Mouse (Mus musculus): ENCODE measurements at regions not wholly inside any gene's neighbourhood (a gene's known extent, or its start where the extent isn't known, plus 50 kb on each side); places are given as distances from the start of the nearest gene placed in this dataset.

DNA sequence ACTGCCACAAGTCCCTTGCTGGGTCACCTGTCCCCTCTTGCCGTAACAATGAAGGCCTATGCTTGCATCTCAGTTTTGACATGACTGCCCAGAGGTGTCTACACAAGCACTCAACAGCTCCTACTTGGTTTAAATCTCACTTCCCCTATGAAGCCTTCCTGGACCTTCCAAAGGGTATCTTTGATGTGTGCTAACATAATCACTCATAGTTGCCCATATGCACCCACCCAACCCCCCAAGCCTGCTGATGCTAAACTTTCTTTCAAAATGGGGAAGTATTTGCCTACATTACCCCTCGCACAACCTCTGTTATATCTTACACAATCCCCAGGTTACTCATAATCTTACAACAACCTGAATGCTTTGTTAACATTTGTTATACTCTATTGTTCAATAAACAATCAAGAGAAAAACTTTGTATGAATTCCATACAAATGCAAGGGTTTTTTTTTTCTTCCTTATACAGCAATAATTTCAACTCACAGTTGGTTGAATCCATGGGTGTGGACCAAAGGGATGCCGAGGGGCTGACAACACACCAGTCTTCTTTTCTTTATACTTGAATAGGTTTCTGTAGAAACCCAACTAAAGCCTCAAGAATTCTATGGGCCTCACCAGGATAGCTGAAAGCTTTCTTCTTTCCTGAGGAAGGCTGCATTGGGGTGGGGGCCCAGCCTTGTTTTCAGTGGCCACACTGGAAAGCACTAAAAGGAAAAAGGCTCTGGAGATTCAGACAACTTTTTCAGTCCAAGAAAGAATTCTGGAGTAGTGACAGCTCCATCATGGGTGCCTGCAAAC lies 157.5 kb upstream of the Jun start:
- in situ Hi-C loops (cut with MboI; ENCODE audit: unreplicated experiment in 2 of 2) = no loop called here

DNA sequence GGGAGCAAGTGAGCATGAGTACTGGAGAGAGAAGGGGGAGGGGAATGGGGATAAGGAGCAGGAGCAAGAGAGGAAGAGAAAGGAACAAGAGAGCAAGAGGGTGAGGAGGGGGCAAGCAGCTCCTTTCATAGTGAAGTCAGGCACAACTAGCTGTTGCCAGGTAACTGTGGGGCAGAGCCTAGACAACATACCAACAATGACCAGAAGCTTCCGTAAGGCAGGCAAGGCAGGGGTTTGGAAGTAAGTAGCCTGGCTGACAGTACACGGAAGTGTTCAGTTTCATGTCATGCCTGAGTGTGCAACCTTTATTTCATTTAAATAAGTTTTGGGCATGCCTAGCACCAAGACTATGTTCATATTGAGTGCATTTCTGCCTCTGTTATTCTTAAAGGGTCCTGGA lies 160.5 kb upstream of the Jun start:
- in situ Hi-C loops (cut with MboI; ENCODE audit: unreplicated experiment in 2 of 2) = no loop called here

DNA sequence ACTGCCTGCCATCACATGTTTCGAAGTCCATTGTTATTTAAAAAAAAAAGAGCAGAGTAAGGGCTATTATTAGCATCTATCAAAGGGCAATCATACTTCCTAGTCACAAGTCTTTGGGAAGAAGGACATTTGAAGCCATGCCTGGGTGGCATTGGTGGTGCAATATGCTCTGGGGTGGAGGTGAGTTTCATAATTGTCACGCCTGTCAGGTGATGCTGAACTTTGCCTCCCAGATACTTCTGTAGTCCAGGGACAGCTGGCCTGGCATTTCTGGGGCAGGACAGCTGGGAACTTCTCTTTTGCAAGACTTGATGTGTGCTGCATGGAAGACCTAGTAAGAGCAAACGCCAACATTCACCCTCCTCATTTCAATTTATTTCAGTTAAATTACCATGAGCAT lies 161.0 kb upstream of the Jun start:
- in situ Hi-C loops (cut with MboI; ENCODE audit: unreplicated experiment in 2 of 2) = no loop called here

DNA sequence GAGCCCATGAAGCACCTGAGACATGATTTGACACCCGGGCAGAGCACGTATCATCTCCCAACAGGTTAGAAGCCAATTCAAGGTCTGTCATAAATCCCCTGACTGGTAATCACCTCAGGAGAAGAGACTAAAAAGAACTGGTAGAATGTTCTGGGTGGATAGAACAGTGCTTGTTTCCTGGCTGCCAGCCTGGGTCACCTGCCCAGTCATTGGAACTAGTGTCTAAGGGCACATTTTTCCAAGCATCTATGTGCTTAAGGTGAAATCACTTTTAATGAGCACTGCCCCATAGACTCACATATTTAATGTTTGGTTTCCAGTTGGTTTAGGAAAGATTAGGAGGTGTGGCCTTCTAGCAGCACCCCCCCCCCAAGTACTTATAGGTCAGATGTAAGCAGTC lies 162.0 kb upstream of the Jun start:
- in situ Hi-C loops (cut with MboI; ENCODE audit: unreplicated experiment in 2 of 2) = no loop called here

DNA sequence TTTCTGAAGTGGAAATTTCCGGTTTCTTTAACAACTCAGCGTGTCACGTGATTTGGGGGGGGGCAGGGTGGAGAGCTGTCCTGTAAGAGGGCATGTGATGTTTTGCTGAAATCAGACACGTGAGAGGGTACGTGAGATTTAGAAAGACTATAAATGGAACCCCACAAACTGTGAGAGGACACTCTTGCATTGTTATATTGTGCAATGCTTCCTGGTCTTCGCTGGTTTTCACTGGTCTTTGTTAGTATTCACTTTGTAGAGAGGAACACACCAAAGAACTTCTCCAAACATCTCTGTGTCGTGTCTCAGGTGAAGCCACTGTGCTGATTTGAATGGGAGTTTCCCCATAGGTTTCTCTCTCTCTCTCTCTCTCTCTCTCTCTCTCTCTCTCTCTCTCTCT lies 163.2 kb upstream of the Jun start:
- in situ Hi-C loops (cut with MboI; ENCODE audit: unreplicated experiment in 2 of 2) = no loop called here

DNA sequence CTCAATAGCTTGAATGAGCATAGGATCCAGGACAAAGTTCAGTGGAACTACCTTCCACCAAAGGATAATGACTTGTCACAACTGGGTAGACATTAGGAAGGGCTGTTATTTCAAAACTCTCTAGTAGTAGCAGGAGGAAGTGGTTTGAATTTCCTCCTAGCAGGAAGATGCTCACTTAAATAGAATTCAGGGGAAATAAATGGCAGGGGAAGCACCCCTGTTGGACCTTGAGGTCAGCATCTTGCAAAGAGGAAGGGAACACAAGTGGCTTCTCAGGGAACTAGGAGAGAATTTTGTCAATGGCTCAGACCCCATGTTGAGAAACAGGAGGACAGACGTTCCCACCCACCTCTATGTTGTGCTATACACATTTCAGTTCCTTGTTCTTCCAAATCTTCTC lies 178.4 kb upstream of the Jun start:
- in situ Hi-C loops (cut with MboI; ENCODE audit: unreplicated experiment in 2 of 2) = no loop called here

DNA sequence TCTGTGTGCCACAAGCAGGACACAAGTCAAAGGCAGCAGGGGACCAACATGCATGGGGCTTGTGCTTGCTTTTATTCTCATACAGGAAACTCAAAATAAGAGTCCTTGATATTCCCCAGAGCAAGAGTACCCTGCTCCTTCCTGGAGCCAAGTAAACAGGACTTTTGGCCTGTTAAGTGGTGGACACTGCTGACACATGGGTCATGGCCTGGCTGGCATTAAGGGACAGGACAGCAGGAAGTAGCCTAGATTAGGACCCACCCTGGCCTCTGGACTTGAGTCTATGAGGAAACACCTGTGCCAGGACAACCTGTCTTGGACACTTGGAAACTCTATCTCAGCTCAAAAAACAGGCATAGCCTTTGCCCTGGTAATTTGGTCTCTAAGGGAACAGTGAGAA lies 181.0 kb upstream of the Jun start:
- in situ Hi-C loops (cut with MboI; ENCODE audit: unreplicated experiment in 2 of 2) = no loop called here

DNA sequence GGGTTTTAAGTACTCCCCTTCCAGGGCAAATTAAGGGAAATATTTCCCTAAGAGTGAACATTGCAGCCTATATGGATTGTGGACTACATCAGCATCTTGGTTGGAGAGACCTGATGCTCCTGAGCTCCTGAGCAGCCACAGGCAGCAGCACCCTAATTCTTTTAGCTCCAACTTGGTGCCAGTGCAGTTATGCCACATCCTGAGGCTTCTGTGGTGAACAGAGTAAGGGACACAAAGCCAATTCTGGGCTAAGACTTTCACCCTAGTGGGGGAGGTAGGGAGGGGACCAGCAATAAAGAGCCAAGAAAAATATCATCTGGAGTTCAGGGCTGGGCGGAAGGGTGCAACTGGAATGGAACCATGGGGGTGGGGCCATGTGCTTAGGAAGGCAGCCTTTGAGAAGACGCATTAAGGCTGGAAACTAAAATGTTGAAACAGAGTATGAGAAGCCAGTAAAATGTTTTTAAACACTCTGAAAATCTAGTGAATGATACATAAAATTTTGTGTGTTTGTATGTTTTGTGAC lies 182.1 kb upstream of the Jun start:
- in situ Hi-C loops (cut with MboI; ENCODE audit: unreplicated experiment in 2 of 2) = no loop called here

DNA sequence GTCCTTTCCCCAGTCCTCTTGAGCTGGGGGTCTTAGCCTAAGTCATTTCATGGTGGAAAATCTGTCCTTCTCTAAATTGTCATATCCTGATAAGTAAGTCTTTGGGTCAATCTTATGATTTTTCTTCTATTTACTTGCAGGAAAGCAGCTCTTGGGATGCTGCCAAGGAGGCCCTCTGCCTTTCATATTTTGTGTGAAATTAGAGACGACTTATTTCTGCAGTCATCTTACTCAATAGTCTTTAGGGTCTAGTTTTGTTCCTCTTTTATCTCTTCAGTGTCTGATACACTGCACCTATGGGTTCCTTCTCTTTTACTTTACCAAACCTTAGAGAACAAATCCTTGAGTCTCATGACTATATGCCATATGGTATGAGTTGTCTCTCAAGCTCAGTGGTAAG lies 196.0 kb upstream of the Jun start:
- in situ Hi-C loops (cut with MboI; ENCODE audit: unreplicated experiment in 2 of 2) = no loop called here

DNA sequence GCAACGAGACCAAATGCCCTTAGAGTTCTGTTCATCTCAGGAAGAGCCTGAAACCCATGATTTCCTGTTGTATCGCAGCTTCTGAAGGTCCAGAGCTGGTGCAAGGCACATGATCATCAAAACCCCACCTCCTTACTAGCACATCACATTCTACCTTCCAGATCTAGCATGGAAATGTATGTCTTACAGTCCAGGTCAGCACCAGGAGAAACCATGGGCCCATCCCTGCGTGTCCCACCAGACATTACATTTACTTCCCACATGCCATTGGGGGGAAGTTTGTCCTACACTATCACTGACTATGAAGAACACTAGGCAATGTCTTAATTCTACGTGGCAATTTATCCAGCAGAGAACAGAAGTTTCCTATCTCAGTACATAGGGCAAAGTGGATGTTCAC lies 197.0 kb upstream of the Jun start:
- in situ Hi-C loops (cut with MboI; ENCODE audit: unreplicated experiment in 2 of 2) = no loop called here

DNA sequence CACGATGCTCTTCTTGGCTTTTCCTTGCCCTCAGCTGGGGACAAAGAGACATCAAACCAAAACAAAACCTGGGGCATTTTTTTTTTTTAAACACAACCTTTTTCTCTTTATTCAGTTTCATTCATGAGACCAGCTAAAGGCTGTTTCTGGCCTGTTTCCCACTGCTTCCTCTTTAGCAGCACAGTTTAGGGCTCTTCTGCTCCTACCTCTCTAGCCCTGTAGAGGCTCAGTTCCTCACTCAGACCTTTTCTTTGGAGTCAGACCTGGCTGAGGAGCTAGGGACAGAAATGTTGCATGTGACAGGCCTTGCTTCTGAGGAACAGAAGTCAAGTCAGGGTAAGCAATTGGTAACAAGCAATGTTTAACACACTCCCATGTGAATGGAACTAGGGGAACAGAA lies 198.1 kb upstream of the Jun start:
- in situ Hi-C loops (cut with MboI; ENCODE audit: unreplicated experiment in 2 of 2) = no loop called here

DNA sequence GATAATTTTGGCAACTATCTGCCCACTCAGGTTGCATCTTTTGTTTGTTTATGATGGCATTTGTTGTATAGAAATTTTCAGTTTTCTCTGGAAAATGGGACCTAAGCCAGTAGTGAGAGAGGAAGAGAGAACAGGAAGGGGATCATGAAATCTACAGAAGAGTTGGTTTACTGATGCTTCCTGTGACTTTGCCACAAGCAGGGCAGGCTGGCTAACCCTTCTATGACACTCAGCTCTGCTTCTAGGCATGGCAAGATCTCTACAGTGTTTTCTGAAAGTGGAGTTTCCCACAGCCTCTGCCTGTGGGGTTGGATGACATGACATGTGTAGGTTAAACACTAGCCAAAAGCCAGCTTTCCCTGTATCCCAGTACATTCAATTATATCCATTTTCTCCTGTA lies 217.7 kb upstream of the Jun start:
- in situ Hi-C loops (cut with MboI; ENCODE audit: unreplicated experiment in 2 of 2) = no loop called here

DNA sequence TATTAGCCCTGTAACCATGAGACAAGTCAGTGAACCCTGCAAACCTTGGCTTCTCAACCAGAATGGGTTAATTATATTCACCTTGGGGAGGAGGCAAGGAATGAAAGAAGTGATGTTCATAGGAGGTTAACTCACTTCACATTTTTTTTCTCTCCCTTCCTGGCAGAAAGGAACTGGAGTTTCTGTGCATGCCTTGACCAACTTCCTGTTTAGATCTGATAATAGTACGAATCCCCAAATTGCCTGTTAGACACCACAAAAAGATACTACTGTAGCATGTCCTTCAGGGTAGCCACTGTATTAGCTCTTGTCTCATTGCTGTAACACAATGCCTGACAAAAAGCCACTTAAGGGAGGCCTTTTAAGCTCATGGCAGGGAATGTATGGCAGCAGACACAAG lies 218.4 kb upstream of the Jun start:
- in situ Hi-C loops (cut with MboI; ENCODE audit: unreplicated experiment in 2 of 2) = no loop called here

DNA sequence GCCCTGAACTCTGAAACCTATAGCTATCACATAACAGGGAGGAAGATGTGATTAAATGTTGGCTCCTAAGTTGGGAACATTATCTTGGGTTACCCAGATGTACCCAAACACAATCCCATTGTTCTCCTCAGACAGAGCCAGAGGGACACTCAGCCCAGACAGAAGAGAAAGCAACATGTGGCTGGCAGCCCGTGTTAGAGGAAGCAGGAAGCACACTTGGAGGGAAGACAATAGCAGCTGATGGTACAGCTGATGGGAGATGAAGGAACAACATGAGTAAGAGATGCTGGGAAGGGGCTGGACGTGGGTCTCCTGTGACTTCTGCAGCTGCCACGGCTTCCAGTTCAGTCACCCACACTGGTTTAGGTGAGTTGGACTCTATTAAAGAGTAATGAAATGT lies 224.2 kb upstream of the Jun start:
- in situ Hi-C loops (cut with MboI; ENCODE audit: unreplicated experiment in 2 of 2) = no loop called here

DNA sequence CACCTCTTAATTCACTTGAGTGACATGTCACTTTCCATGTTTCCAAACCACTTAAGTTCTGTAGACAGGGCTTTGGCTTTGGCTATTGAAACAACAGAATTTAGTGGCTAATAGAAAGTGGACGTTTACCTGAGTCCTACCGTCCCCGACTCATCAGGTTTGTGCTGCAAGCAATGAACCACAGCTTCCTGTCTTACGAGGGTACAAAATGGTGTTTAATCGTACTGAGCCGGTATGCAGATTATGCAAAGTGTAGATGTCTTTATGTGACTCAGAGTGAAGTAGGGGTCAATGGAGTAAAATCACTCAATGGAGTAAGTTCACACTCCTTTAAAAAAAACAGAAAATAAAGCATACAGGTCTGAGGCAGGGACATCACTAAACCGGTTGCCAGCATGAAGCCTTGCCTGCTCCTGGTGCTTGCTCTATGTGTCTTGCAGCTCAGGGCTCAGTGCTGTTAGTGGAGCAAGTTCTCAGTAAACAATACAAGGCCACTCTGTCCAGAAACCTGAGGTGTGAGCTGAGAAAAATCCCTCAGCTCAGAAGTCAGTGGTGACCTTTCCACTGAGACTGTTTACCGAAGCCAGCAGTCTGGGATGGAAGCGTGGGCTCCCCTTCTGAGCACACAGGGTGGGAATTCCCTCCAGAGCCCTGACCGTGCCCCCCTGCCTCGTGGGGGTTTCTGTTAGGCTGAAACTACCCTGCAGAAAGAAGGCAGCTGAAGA lies 226.1 kb upstream of the Jun start:
- in situ Hi-C loops (cut with MboI; ENCODE audit: unreplicated experiment in 2 of 2) = no loop called here

DNA sequence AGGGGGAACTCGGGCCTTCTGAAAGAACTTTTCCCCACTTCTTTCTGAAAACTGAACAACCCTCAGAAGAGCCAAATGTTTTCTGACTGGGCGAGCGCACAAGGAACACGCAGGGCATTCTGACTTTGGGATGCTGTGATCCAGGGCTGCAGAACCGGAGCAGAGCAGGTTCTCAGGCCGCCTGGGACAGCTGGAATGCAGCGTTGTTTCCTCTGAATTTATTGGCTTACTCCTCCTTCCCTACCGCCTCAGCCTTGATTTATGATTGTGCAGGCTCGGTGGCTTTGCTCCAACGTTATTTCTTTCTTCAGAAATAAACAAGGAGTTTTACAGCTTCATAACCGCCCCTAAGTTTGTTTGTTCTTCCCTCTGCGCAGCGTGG lies 226.7 kb upstream of the Jun start:
- in situ Hi-C loops (cut with MboI; ENCODE audit: unreplicated experiment in 2 of 2) = no loop called here

DNA sequence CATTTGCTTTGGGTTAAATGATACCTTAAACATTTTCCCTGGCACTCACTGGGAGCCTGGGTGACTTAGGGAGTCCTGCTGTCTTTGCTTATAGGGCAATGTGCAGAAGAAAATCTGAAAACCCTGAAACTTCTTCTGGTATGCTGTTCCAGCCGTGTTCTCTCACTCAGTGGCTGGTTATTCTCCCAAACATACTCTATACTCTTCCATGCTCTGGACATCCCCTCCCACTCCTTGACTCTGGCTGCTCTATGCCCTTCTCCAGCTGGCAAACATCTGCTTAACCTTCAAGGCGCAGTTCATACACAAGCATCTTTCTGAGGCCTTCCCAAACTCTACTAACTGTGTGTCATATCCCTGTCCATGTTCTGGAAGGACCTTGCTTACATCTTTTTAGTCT lies 227.2 kb upstream of the Jun start:
- in situ Hi-C loops (cut with MboI; ENCODE audit: unreplicated experiment in 2 of 2) = no loop called here

DNA sequence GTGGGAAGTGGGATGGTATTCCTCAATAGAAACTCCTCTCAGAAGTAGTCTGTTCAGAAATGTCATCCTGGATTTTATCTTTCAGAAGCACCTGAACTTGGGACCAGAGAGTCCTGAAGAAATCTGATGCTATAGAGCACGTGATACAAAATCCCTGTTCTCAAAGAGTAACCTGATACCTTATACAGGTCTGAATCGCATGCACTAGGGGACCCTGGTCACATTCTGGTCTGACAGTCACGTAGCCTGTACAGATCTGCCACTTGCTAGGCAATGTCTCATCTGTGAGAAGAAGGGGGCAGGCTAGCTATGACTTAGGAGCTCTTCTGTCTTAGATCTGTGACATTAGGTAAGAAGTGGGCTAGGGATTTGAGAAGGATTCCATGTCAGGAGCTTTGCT lies 230.1 kb upstream of the Jun start:
- in situ Hi-C loops (cut with MboI; ENCODE audit: unreplicated experiment in 2 of 2) = no loop called here

DNA sequence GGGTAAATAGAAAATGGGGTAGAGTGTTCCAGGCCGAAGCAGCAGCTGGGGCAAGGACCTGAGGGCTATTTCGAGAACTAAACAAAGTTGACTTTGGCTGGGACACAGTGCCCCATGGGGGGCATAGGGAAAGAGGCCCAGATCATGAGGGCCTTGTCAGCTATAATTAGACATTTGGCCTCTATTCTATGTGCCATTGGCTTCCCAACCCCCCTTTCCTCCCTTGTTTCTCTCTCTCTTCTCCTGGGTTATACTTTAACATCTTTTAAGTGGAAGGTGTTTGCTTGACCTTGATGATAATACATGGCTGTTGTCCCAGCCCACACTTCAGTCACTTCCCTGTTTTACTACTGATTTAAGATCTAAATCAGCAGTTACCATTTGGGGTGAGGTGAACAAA lies 231.8 kb upstream of the Jun start:
- in situ Hi-C loops (cut with MboI; ENCODE audit: unreplicated experiment in 2 of 2) = no loop called here

DNA sequence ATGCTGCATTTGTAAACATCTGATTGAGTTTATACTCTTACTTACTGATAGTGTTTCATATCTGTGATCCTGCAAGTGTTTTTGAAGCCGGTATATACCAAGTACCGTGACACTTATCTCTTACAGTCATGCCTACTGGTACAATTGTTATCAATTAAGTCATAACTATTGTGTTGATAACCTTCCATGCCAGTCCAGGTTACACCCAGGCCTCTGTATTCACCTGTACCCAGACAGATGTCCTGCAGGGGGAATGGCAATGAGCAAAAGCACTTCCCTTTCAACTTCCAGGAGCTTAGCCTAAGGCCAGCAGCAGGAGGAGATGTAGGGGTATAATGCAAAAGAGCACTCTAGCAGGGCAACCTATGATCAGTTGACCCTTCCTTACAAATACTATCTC lies 232.2 kb upstream of the Jun start:
- in situ Hi-C loops (cut with MboI; ENCODE audit: unreplicated experiment in 2 of 2) = no loop called here

DNA sequence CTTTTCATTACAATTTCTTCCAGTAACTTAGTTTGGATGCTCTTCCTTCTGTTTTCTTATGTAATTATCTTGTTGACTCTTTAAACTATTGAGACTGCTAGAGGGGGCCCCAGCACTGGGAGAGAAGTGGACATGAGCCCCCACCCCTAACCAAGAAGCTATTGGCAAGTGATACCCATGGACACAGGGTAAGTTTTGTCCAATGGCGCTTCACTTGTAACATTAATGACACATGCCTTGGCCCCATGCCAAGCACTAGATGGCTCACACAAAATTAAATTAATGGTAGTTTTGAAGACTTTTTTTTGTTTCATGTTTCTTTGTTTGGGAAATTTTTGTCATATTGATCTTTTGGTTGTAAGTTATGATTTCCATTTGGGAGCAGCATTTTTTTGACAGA lies 232.7 kb upstream of the Jun start:
- in situ Hi-C loops (cut with MboI; ENCODE audit: unreplicated experiment in 2 of 2) = no loop called here

DNA sequence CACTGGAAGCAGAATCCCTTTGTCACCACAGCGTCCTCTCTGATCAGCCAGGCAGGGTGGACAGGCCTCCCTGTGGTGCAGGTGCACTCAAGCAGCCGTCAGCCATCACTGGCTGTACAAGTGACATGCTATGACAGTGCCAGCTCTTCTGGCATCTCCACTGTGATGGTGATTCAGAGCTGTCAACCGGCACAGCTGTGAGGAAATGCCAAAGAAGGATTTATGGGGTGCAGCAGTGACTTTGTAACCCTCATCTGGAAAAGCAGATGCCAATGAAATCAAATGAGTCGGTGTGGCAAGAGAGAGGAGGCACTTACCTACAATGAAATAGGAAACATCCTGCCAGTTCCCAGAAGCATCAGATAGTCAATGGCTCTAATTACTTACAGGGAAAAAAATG lies 238.3 kb upstream of the Jun start:
- in situ Hi-C loops (cut with MboI; ENCODE audit: unreplicated experiment in 2 of 2) = loop anchor here in 1 of 2 experiments (10.0 kb wide), 1 partner anchor 434 kb away; no protein-coding TSS in a partner anchor

All from v-Abl transformed pro-B cells (cell line).